Mouse (Mus musculus): ENCODE measurements around the gene Taf4.
A peak's percentile ranks its signal among the peaks of the same experiment; 100 is the strongest.

Taf4 gene

GRCm38 (mm10) chr2:179993071-179993470 lies 16.6 kb upstream of the Taf4 start:
- Histone ChIP-seq H3K36me3 (ENCODE audit: insufficient read depth, low read length) (no peaks in the 10 kb centered on the region), H3K4me1 (replicated peaks; ENCODE audit: low read depth, low read length) (peaks cover 39% of the 10 kb centered on the region), H3K4me3 (replicated peaks; ENCODE audit: low read length) (no peak overlapping the region), H3K9me3 (ENCODE audit: low read length) (no peaks in the 10 kb centered on the region), H3K27me3 (ENCODE audit: insufficient read depth, low read length) (no peaks in the 10 kb centered on the region)
- TF ChIP-seq NANOG (IDR thresholded peaks at IDR 0.05; ENCODE audit: borderline replicate concordance, low read length) (no peak), CTCF (conservative IDR thresholded peaks at IDR 0.05; ENCODE audit: low read length) (no peak), POU5F1 (IDR thresholded peaks at IDR 0.05; ENCODE audit: borderline replicate concordance, low read length) (no peak)

- H3K27me3 ChIP-seq (ENCODE audit: insufficient read depth, low read length) = no peaks in the 10 kb centered on the region
These were observed 12.7 kb upstream of the Taf4 start for GRCm38 (mm10) chr2:179989098-179989497.

GRCm38 (mm10) chr2:179986437-179987022 lies 10.1 kb upstream of the Taf4 start:
- Histone ChIP-seq H3K9me3 (ENCODE audit: low read length) (no peaks in the 10 kb centered on the region), H3K36me3 (ENCODE audit: insufficient read depth, low read length) (no peaks in the 10 kb centered on the region), H3K27me3 (ENCODE audit: insufficient read depth, low read length) (no peaks in the 10 kb centered on the region), H3K4me3 (replicated peaks; ENCODE audit: low read length) (no peak overlapping the region; the same call in 1 of the 2 replicates), H3K4me1 (replicated peaks; ENCODE audit: low read depth, low read length) (peaks cover 71% of the 10 kb centered on the region)
- TF ChIP-seq CTCF (conservative IDR thresholded peaks at IDR 0.05; ENCODE audit: low read length) (no peak), POU5F1 (IDR thresholded peaks at IDR 0.05; ENCODE audit: borderline replicate concordance, low read length) (no peak), NANOG (IDR thresholded peaks at IDR 0.05; ENCODE audit: borderline replicate concordance, low read length) (no peak)

More at GRCm38 (mm10) chr2:179989098-179989497, 12.7 kb upstream of the Taf4 start:
- TF ChIP-seq POU5F1 (IDR thresholded peaks at IDR 0.05; ENCODE audit: borderline replicate concordance, low read length) = 0 out of 2 replicates have a peak, but pooled peaks have one; percentile 26
- TF ChIP-seq NANOG (IDR thresholded peaks at IDR 0.05; ENCODE audit: borderline replicate concordance, low read length) = peak; percentile 68; the same call in 1 of the 2 replicates
- no peak for TF ChIP-seq CTCF (conservative IDR thresholded peaks at IDR 0.05; ENCODE audit: low read length)
- Histone ChIP-seq H3K4me3 (replicated peaks; ENCODE audit: low read length) (peak overlapping the region; percentile 14; the same call in 1 of the 2 replicates), H3K4me1 (replicated peaks; ENCODE audit: low read depth, low read length) (peaks cover 73% of the 10 kb centered on the region), H3K9me3 (ENCODE audit: low read length) (no peaks in the 10 kb centered on the region), H3K36me3 (ENCODE audit: insufficient read depth, low read length) (no peaks in the 10 kb centered on the region)

- H3K9me3 ChIP-seq (ENCODE audit: low read length) = no peaks in the 10 kb centered on the region
- H3K4me1 ChIP-seq (replicated peaks; ENCODE audit: low read depth, low read length) = peaks cover 70% of the 10 kb centered on the region
- H3K36me3 ChIP-seq (ENCODE audit: insufficient read depth, low read length) = no peaks in the 10 kb centered on the region
- H3K4me3 ChIP-seq (replicated peaks; ENCODE audit: low read length) = no peak overlapping the region
- H3K27me3 ChIP-seq (ENCODE audit: insufficient read depth, low read length) = peaks cover 3% of the 10 kb centered on the region; the same call in 1 of the 2 replicates
- TF ChIP-seq NANOG (IDR thresholded peaks at IDR 0.05; ENCODE audit: borderline replicate concordance, low read length) (no peak), POU5F1 (IDR thresholded peaks at IDR 0.05; ENCODE audit: borderline replicate concordance, low read length) (no peak), CTCF (conservative IDR thresholded peaks at IDR 0.05; ENCODE audit: low read length) (no peak)
These were observed 9.2 kb upstream of the Taf4 start for GRCm38 (mm10) chr2:179985695-179986094.

GRCm38 (mm10) chr2:179984830-179985229 lies 8.4 kb upstream of the Taf4 start:
- H3K27me3 ChIP-seq (ENCODE audit: insufficient read depth, low read length) = peaks cover 3% of the 10 kb centered on the region; the same call in 1 of the 2 replicates
- no peaks in the 10 kb centered on the region for H3K9me3 ChIP-seq (ENCODE audit: low read length)
- TF ChIP-seq NANOG (IDR thresholded peaks at IDR 0.05; ENCODE audit: borderline replicate concordance, low read length) (no peak), CTCF (conservative IDR thresholded peaks at IDR 0.05; ENCODE audit: low read length) (no peak), POU5F1 (IDR thresholded peaks at IDR 0.05; ENCODE audit: borderline replicate concordance, low read length) (no peak)
- no peaks in the 10 kb centered on the region for H3K36me3 ChIP-seq (ENCODE audit: insufficient read depth, low read length)
- H3K4me3 ChIP-seq (replicated peaks; ENCODE audit: low read length) = no peak overlapping the region
- peaks cover 68% of the 10 kb centered on the region for H3K4me1 ChIP-seq (replicated peaks; ENCODE audit: low read depth, low read length)

GRCm38 (mm10) chr2:179982715-179983114 lies 6.3 kb upstream of the Taf4 start:
- Histone ChIP-seq H3K27me3 (ENCODE audit: insufficient read depth, low read length) (peaks cover 3% of the 10 kb centered on the region; the same call in 1 of the 2 replicates), H3K9me3 (ENCODE audit: low read length) (no peaks in the 10 kb centered on the region), H3K4me1 (replicated peaks; ENCODE audit: low read depth, low read length) (peaks cover 58% of the 10 kb centered on the region), H3K4me3 (replicated peaks; ENCODE audit: low read length) (no peak overlapping the region), H3K36me3 (ENCODE audit: insufficient read depth, low read length) (no peaks in the 10 kb centered on the region)
- TF ChIP-seq CTCF (conservative IDR thresholded peaks at IDR 0.05; ENCODE audit: low read length) (no peak), NANOG (IDR thresholded peaks at IDR 0.05; ENCODE audit: borderline replicate concordance, low read length) (no peak), POU5F1 (IDR thresholded peaks at IDR 0.05; ENCODE audit: borderline replicate concordance, low read length) (no peak)

GRCm38 (mm10) chr2:179980616-179981015 lies 4.2 kb upstream of the Taf4 start:
- Histone ChIP-seq H3K4me1 (replicated peaks; ENCODE audit: low read depth, low read length) (peaks cover 43% of the 10 kb centered on the region), H3K9me3 (ENCODE audit: low read length) (no peaks in the 10 kb centered on the region), H3K27me3 (ENCODE audit: insufficient read depth, low read length) (peaks cover 3% of the 10 kb centered on the region; the same call in 1 of the 2 replicates), H3K4me3 (replicated peaks; ENCODE audit: low read length) (no peak overlapping the region), H3K36me3 (ENCODE audit: insufficient read depth, low read length) (no peaks in the 10 kb centered on the region)
- no peak for TF ChIP-seq NANOG (IDR thresholded peaks at IDR 0.05; ENCODE audit: borderline replicate concordance, low read length)
- TF ChIP-seq CTCF (conservative IDR thresholded peaks at IDR 0.05; ENCODE audit: low read length) = no peak
- TF ChIP-seq POU5F1 (IDR thresholded peaks at IDR 0.05; ENCODE audit: borderline replicate concordance, low read length) = no peak

GRCm38 (mm10) chr2:179979836-179980235 lies 3.4 kb upstream of the Taf4 start:
- no peaks in the 10 kb centered on the region; the same call in 1 of the 2 replicates for H3K36me3 ChIP-seq (ENCODE audit: insufficient read depth, low read length)
- no peak for TF ChIP-seq POU5F1 (IDR thresholded peaks at IDR 0.05; ENCODE audit: borderline replicate concordance, low read length)
- TF ChIP-seq CTCF (conservative IDR thresholded peaks at IDR 0.05; ENCODE audit: low read length) = no peak
- no peak for TF ChIP-seq NANOG (IDR thresholded peaks at IDR 0.05; ENCODE audit: borderline replicate concordance, low read length)
- H3K27me3 ChIP-seq (ENCODE audit: insufficient read depth, low read length) = peaks cover 7% of the 10 kb centered on the region
- H3K4me3 ChIP-seq (replicated peaks; ENCODE audit: low read length) = no peak overlapping the region
- no peaks in the 10 kb centered on the region for H3K9me3 ChIP-seq (ENCODE audit: low read length)
- H3K4me1 ChIP-seq (replicated peaks; ENCODE audit: low read depth, low read length) = peaks cover 38% of the 10 kb centered on the region
